Mouse (Mus musculus): ENCODE measurements at regions not wholly inside any gene's neighbourhood (a gene's known extent, or its start where the extent isn't known, plus 50 kb on each side); places are given as distances from the start of the nearest gene placed in this dataset.

- Histone ChIP-seq H3K9me3 (ENCODE audit: control insufficient read depth, low read length) (no peaks in the 10 kb centered on the region), H3K9ac (ENCODE audit: low read depth, low read length, severe bottlenecking) (no peak overlapping the region), H3K4me2 (replicated peaks; ENCODE audit: low read depth, low read length, severe bottlenecking) (no peak overlapping the region), H3K27me3 (ENCODE audit: control insufficient read depth, insufficient read depth, low read length) (no peaks in the 10 kb centered on the region), H3K4me3 (replicated peaks; ENCODE audit: low read length) (no peak overlapping the region), H3K27ac (replicated peaks; ENCODE audit: low read depth, low read length) (no peak overlapping the region), H3K4me1 (ENCODE audit: control insufficient read depth, insufficient read depth, low read length) (no peaks in the 10 kb centered on the region), H3K36me3 (ENCODE audit: control insufficient read depth, insufficient read depth, low read length) (no peaks in the 10 kb centered on the region)
- 77% methylated on average over 8 of the region's 8 CpGs for WGBS
- ATAC-seq (ENCODE audit: low FRiP score, low read depth) (no peak), DNase-seq (ENCODE audit: low spot score) (no peak)
- no peak for TF ChIP-seq POLR2A (IDR thresholded peaks at IDR 0.05; ENCODE audit: borderline replicate concordance, extremely low read depth, insufficient read depth, insufficient read length)
These were observed 1479.3 kb upstream of the Acvr2a start for GRCm38 (mm10) chr2:47334406-47335113.

- Histone ChIP-seq H3K27me3 (ENCODE audit: control insufficient read depth, insufficient read depth, low read length) (no peaks in the 10 kb centered on the region), H3K27ac (replicated peaks; ENCODE audit: low read depth, low read length) (no peak overlapping the region), H3K4me2 (replicated peaks; ENCODE audit: low read depth, low read length, severe bottlenecking) (no peak overlapping the region), H3K4me3 (replicated peaks; ENCODE audit: low read length) (no peak overlapping the region), H3K9ac (ENCODE audit: low read depth, low read length, severe bottlenecking) (no peak overlapping the region), H3K36me3 (ENCODE audit: control insufficient read depth, insufficient read depth, low read length) (no peaks in the 10 kb centered on the region), H3K9me3 (ENCODE audit: control insufficient read depth, low read length) (no peaks in the 10 kb centered on the region), H3K4me1 (ENCODE audit: control insufficient read depth, insufficient read depth, low read length) (no peaks in the 10 kb centered on the region)
- ATAC-seq (ENCODE audit: low FRiP score, low read depth) (no peak), DNase-seq (ENCODE audit: low spot score) (no peak)
- TF ChIP-seq POLR2A (IDR thresholded peaks at IDR 0.05; ENCODE audit: borderline replicate concordance, extremely low read depth, insufficient read depth, insufficient read length) = no peak
- WGBS = 86% methylated on average over 1 of the region's 1 CpGs
These were observed 1450.4 kb upstream of the Acvr2a start for GRCm38 (mm10) chr2:47363476-47363875.

GRCm38 (mm10) chr2:47368296-47368695 is 1445.6 kb upstream of the Acvr2a start:
- Histone ChIP-seq H3K9ac (ENCODE audit: low read depth, low read length, severe bottlenecking) (no peak overlapping the region), H3K4me1 (ENCODE audit: control insufficient read depth, insufficient read depth, low read length) (no peaks in the 10 kb centered on the region), H3K4me3 (replicated peaks; ENCODE audit: low read length) (no peak overlapping the region), H3K9me3 (ENCODE audit: control insufficient read depth, low read length) (no peaks in the 10 kb centered on the region), H3K27me3 (ENCODE audit: control insufficient read depth, insufficient read depth, low read length) (no peaks in the 10 kb centered on the region), H3K27ac (replicated peaks; ENCODE audit: low read depth, low read length) (no peak overlapping the region), H3K36me3 (ENCODE audit: control insufficient read depth, insufficient read depth, low read length) (no peaks in the 10 kb centered on the region), H3K4me2 (replicated peaks; ENCODE audit: low read depth, low read length, severe bottlenecking) (no peak overlapping the region)
- ATAC-seq (ENCODE audit: low FRiP score, low read depth) (no peak), DNase-seq (ENCODE audit: low spot score) (no peak)
- no peak for TF ChIP-seq POLR2A (IDR thresholded peaks at IDR 0.05; ENCODE audit: borderline replicate concordance, extremely low read depth, insufficient read depth, insufficient read length)

All from limb, embryonic 14.5 days (tissue).